Comparison of ENCODE assay signal across 1 mouse cellular context in the genomic region with DNA sequence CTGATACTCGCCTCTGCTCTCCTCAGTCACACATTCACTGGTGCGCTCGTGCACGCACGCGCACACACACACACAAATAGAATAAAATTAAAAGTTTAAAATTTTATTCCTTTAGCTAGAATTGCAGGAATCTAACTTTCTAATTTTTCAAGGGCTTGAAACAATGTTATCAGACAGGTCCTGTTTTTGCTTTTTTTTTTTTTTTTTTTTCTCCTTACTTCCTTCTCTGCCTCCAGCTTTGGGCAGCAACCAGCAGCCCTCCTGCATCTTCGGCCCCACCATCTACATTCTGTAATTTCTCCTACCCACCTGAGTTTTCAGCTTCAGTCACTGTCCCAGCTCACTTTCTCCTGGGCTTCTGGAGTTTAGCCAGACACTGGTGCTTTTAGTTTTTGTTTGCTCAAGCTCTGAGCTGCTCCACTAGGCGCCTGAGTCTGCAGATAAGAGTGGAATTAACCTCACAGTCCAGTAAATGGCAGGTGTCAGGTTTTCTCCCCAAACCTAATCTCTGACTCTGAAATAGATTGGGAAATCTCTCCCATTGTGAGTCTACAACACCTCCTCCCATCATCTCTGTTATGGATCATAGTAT.
A peak's percentile ranks its signal among the peaks of the same experiment; 100 is the strongest.
TF ChIP-seq lines count a peak whose summit lies in the region.

No protein-coding gene starts in this region.

TF ChIP-seq in MEL, 35 proteins besides CTCF, POLR2A, EP300 and RAD21:
- TF ChIP-seq NRF1 (IDR thresholded peaks at IDR 0.05; ENCODE audit: insufficient read depth, low read depth, low read length, poor library complexity, severe bottlenecking), result no peak
- no peak; the same call in 1 of the 2 replicates for TF ChIP-seq SIN3A (IDR thresholded peaks at IDR 0.05; ENCODE audit: low read length)
- TF ChIP-seq NELFE (IDR thresholded peaks at IDR 0.05; ENCODE audit: low read depth, low read length), result no peak
- TF ChIP-seq CHD1 (IDR thresholded peaks at IDR 0.05; ENCODE audit: low read depth, low read length), result no peak
- TF ChIP-seq TAL1 (IDR thresholded peaks at IDR 0.05; ENCODE audit: low read length), result peak; percentile 33; the same call in 1 of the 2 replicates
- peak; percentile 56; the same call in 1 of the 2 replicates for TF ChIP-seq GATA1 (IDR thresholded peaks at IDR 0.05; ENCODE audit: low read depth, low read length)
- no peak for TF ChIP-seq MAZ (IDR thresholded peaks at IDR 0.05; ENCODE audit: low read depth, low read length)
- peak; percentile 79 for TF ChIP-seq RCOR1 (IDR thresholded peaks at IDR 0.05; ENCODE audit: low read depth, low read length)
- TF ChIP-seq HCFC1 (IDR thresholded peaks at IDR 0.05; ENCODE audit: low read depth, low read length), result 0 out of 2 replicates have a peak, but pooled peaks have one; percentile 15
- TF ChIP-seq TCF12 (IDR thresholded peaks at IDR 0.05; ENCODE audit: low read depth, low read length), result peak; percentile 27; the same call in 1 of the 2 replicates
- TF ChIP-seq ZNF384 (IDR thresholded peaks at IDR 0.05; ENCODE audit: low read depth, low read length), result peak; percentile 92
- no peak for TF ChIP-seq USF1 (IDR thresholded peaks at IDR 0.05; ENCODE audit: low read depth, low read length)
- TF ChIP-seq GABPA (IDR thresholded peaks at IDR 0.05; ENCODE audit: low read depth, low read length), result no peak
- no peak for TF ChIP-seq MEF2A (IDR thresholded peaks at IDR 0.05; ENCODE audit: extremely low read depth, insufficient replicate concordance, low read depth, low read length, poor library complexity, severe bottlenecking)
- TF ChIP-seq USF2 (IDR thresholded peaks at IDR 0.05; ENCODE audit: borderline replicate concordance in 1 of 2, insufficient read depth in 1 of 2, low read depth in 1 of 2, low read length in 2 of 2), result no peak
- no peak for TF ChIP-seq CHD2 (IDR thresholded peaks at IDR 0.05; ENCODE audit: low read length)
